Mouse (Mus musculus): ENCODE results near the gene Yju2. TPM values are rescaled to one million over a fixed set of nuclear protein-coding genes. Genes with fewer than 3 reads are reported as not detected.

Gene Yju2
- polyA plus RNA-seq, 1 experiment from 2014 or later, result 26.0 TPM

GRCm38 (mm10) chr17:55952041-55952440 is 6.9 kb upstream of the Yju2 start:
- H3K27ac ChIP-seq (replicated peaks), result no peak overlapping the region
- ATAC-seq (ENCODE audit: insufficient number of reproducible peaks, low FRiP score, low TSS enrichment, low read depth), result no peak
- H3K36me3 ChIP-seq, result no peaks in the 10 kb centered on the region
- H3K9ac ChIP-seq, result no peak overlapping the region
- H3K4me2 ChIP-seq (replicated peaks), result no peak overlapping the region
- peaks cover 14% of the 10 kb centered on the region for H3K27me3 ChIP-seq
- H3K9me3 ChIP-seq (replicated peaks), result no peaks in the 10 kb centered on the region
- peaks cover 11% of the 10 kb centered on the region for H3K4me1 ChIP-seq
- no peak overlapping the region for H3K4me3 ChIP-seq (replicated peaks)

- Histone ChIP-seq H3K36me3 (no peaks in the 10 kb centered on the region), H3K9ac (no peak within 1 kb of the TSS), H3K27ac (replicated peaks) (no peak within 1 kb of the TSS), H3K27me3 (peaks cover 14% of the 10 kb centered on the region), H3K4me1 (peaks cover 16% of the 10 kb centered on the region), H3K4me2 (replicated peaks) (no peak within 1 kb of the TSS), H3K9me3 (replicated peaks) (no peaks in the 10 kb centered on the region), H3K4me3 (replicated peaks) (no peak within 1 kb of the TSS)
- ATAC-seq (ENCODE audit: insufficient number of reproducible peaks, low FRiP score, low TSS enrichment, low read depth), result no peak
- 69% methylated on average over 6 of the region's 6 CpGs for WGBS
Measured at GRCm38 (mm10) chr17:55952447-55953027, 6.4 kb upstream of the Yju2 start, which contains the start of gene Ebi3. TSS of gene Ebi3 (plus strand) at chr17:55952640.

- no peak for ATAC-seq (ENCODE audit: insufficient number of reproducible peaks, low FRiP score, low TSS enrichment, low read depth)
- no peak overlapping the region for H3K27ac ChIP-seq (replicated peaks)
- peaks cover 23% of the 10 kb centered on the region for H3K4me1 ChIP-seq
- no peaks in the 10 kb centered on the region for H3K9me3 ChIP-seq (replicated peaks)
- H3K27me3 ChIP-seq, result peaks cover 12% of the 10 kb centered on the region
- no peaks in the 10 kb centered on the region for H3K36me3 ChIP-seq
- no peak overlapping the region for H3K4me3 ChIP-seq (replicated peaks)
- no peak overlapping the region for H3K4me2 ChIP-seq (replicated peaks)
- 75% methylated on average over 6 of the region's 6 CpGs for WGBS
- no peak overlapping the region for H3K9ac ChIP-seq
Measured at GRCm38 (mm10) chr17:55953751-55954150, 5.1 kb upstream of the Yju2 start.

- Histone ChIP-seq H3K4me3 (replicated peaks) (no peak overlapping the region), H3K4me2 (replicated peaks) (no peak overlapping the region), H3K9me3 (replicated peaks) (no peaks in the 10 kb centered on the region), H3K27ac (replicated peaks) (no peak overlapping the region), H3K27me3 (peaks cover 12% of the 10 kb centered on the region), H3K4me1 (peaks cover 23% of the 10 kb centered on the region), H3K36me3 (no peaks in the 10 kb centered on the region), H3K9ac (no peak overlapping the region)
- no peak for ATAC-seq (ENCODE audit: insufficient number of reproducible peaks, low FRiP score, low TSS enrichment, low read depth)
- WGBS, result 40% methylated on average over 16 of the region's 16 CpGs
Measured at GRCm38 (mm10) chr17:55954229-55954628, 4.7 kb upstream of the Yju2 start.

GRCm38 (mm10) chr17:55956129-55956528 is 2.8 kb upstream of the Yju2 start:
- no peak overlapping the region for H3K27ac ChIP-seq (replicated peaks)
- H3K27me3 ChIP-seq, result peaks cover 12% of the 10 kb centered on the region
- 0 out of 2 replicates have a peak overlapping the region, but pooled peaks have one; percentile 18 for H3K9ac ChIP-seq
- H3K36me3 ChIP-seq, result peaks cover 5% of the 10 kb centered on the region; the same call in 1 of the 2 replicates
- no peak for ATAC-seq (ENCODE audit: insufficient number of reproducible peaks, low FRiP score, low TSS enrichment, low read depth)
- 4% methylated on average over 26 of the region's 26 CpGs for WGBS
- peaks cover 32% of the 10 kb centered on the region for H3K4me1 ChIP-seq
- peak overlapping the region; percentile 75 for H3K4me2 ChIP-seq (replicated peaks)
- H3K4me3 ChIP-seq (replicated peaks), result peak overlapping the region; percentile 48
- no peaks in the 10 kb centered on the region for H3K9me3 ChIP-seq (replicated peaks)

- H3K9ac ChIP-seq, result no peak overlapping the region
- WGBS, result 34% methylated on average over 6 of the region's 6 CpGs
- ATAC-seq (ENCODE audit: insufficient number of reproducible peaks, low FRiP score, low TSS enrichment, low read depth), result no peak
Measured at GRCm38 (mm10) chr17:55956591-55956990, 2.3 kb upstream of the Yju2 start.

GRCm38 (mm10) chr17:55957168-55957567 is 1.7 kb upstream of the Yju2 start:
- Histone ChIP-seq H3K4me1 (peaks cover 32% of the 10 kb centered on the region), H3K9ac (no peak overlapping the region), H3K4me2 (replicated peaks) (no peak overlapping the region), H3K36me3 (peaks cover 10% of the 10 kb centered on the region), H3K27ac (replicated peaks) (no peak overlapping the region), H3K27me3 (peaks cover 12% of the 10 kb centered on the region), H3K9me3 (replicated peaks) (no peaks in the 10 kb centered on the region), H3K4me3 (replicated peaks) (no peak overlapping the region)
- WGBS, result 13% methylated on average over 9 of the region's 9 CpGs
- ATAC-seq (ENCODE audit: insufficient number of reproducible peaks, low FRiP score, low TSS enrichment, low read depth), result no peak

More at GRCm38 (mm10) chr17:55956591-55956990, 2.3 kb upstream of the Yju2 start:
- peak overlapping the region; percentile 48 for H3K4me3 ChIP-seq (replicated peaks)
- peaks cover 5% of the 10 kb centered on the region; the same call in 1 of the 2 replicates for H3K36me3 ChIP-seq
- no peak overlapping the region for H3K27ac ChIP-seq (replicated peaks)
- peak overlapping the region; percentile 75 for H3K4me2 ChIP-seq (replicated peaks)
- peaks cover 12% of the 10 kb centered on the region for H3K27me3 ChIP-seq
- no peaks in the 10 kb centered on the region for H3K9me3 ChIP-seq (replicated peaks)
- H3K4me1 ChIP-seq, result peaks cover 32% of the 10 kb centered on the region

GRCm38 (mm10) chr17:55957726-55958583 is 944 bp upstream of the Yju2 start:
- Histone ChIP-seq H3K27ac (replicated peaks) (peak overlapping the region; percentile 99), H3K4me1 (peaks cover 34% of the 10 kb centered on the region), H3K4me3 (replicated peaks) (peak overlapping the region; percentile 66), H3K4me2 (replicated peaks) (peak overlapping the region; percentile 66), H3K36me3 (peaks cover 12% of the 10 kb centered on the region), H3K9me3 (replicated peaks) (no peaks in the 10 kb centered on the region), H3K27me3 (peaks cover 9% of the 10 kb centered on the region), H3K9ac (peak overlapping the region; percentile 18; the same call in 1 of the 2 replicates)
- 78% methylated on average over 13 of the region's 13 CpGs for WGBS
- no peak for ATAC-seq (ENCODE audit: insufficient number of reproducible peaks, low FRiP score, low TSS enrichment, low read depth)

GRCm38 (mm10) chr17:55958584-55958886 is 364 bp upstream of the Yju2 start:
- Histone ChIP-seq H3K4me1 (peaks cover 39% of the 10 kb centered on the region), H3K9me3 (replicated peaks) (no peaks in the 10 kb centered on the region), H3K4me3 (replicated peaks) (peak overlapping the region; percentile 66), H3K27ac (replicated peaks) (peak overlapping the region; percentile 99), H3K27me3 (peaks cover 8% of the 10 kb centered on the region), H3K9ac (peak overlapping the region; percentile 18; the same call in 1 of the 2 replicates), H3K4me2 (replicated peaks) (peak overlapping the region; percentile 66), H3K36me3 (peaks cover 16% of the 10 kb centered on the region)
- WGBS, result 20% methylated on average over 2 of the region's 2 CpGs
- no peak for ATAC-seq (ENCODE audit: insufficient number of reproducible peaks, low FRiP score, low TSS enrichment, low read depth)

GRCm38 (mm10) chr17:55959946-55960740 is 1.2 kb downstream of the Yju2 start:
- H3K4me3 ChIP-seq (replicated peaks), result peak overlapping the region; percentile 66
- H3K27me3 ChIP-seq, result peaks cover 2% of the 10 kb centered on the region
- no peaks in the 10 kb centered on the region for H3K9me3 ChIP-seq (replicated peaks)
- H3K4me1 ChIP-seq, result peaks cover 39% of the 10 kb centered on the region
- H3K36me3 ChIP-seq, result peaks cover 31% of the 10 kb centered on the region
- H3K9ac ChIP-seq, result 0 out of 2 replicates have a peak overlapping the region, but pooled peaks have one; percentile 37
- peak overlapping the region; percentile 63 for H3K4me2 ChIP-seq (replicated peaks)
- ATAC-seq (ENCODE audit: insufficient number of reproducible peaks, low FRiP score, low TSS enrichment, low read depth), result no peak
- peak overlapping the region; percentile 99 for H3K27ac ChIP-seq (replicated peaks)
- whole genome bisulfite sequencing, result 72% methylated on average over 10 of the region's 10 CpGs

GRCm38 (mm10) chr17:55960791-55961190 is 1.9 kb downstream of the Yju2 start:
- no peak overlapping the region for H3K27ac ChIP-seq (replicated peaks)
- no peaks in the 10 kb centered on the region; the same call in 1 of the 2 replicates for H3K27me3 ChIP-seq
- no peak overlapping the region for H3K9ac ChIP-seq
- H3K9me3 ChIP-seq (replicated peaks), result no peaks in the 10 kb centered on the region
- H3K36me3 ChIP-seq, result peaks cover 35% of the 10 kb centered on the region
- no peak for ATAC-seq (ENCODE audit: insufficient number of reproducible peaks, low FRiP score, low TSS enrichment, low read depth)
- H3K4me3 ChIP-seq (replicated peaks), result no peak overlapping the region
- no peak overlapping the region for H3K4me2 ChIP-seq (replicated peaks)
- peaks cover 39% of the 10 kb centered on the region for H3K4me1 ChIP-seq
